Mouse (Mus musculus): ENCODE measurements around the gene Pde10a.

The Pde10a gene

GRCm38 (mm10) chr17:8903555-8904283 is 378.5 kb downstream of the Pde10a start:
- H3K4me1 ChIP-seq (replicated peaks; ENCODE audit: low read depth, low read length) = peaks cover 8% of the 10 kb centered on the region; the same call in 1 of the 2 replicates
- no peaks in the 10 kb centered on the region for H3K27me3 ChIP-seq (ENCODE audit: insufficient read depth, low read length)
- H3K9me3 ChIP-seq (ENCODE audit: low read length) = no peaks in the 10 kb centered on the region
- no peak overlapping the region for H3K4me3 ChIP-seq (replicated peaks; ENCODE audit: low read length)
- H3K36me3 ChIP-seq (ENCODE audit: insufficient read depth, low read length) = no peaks in the 10 kb centered on the region
- TF ChIP-seq POU5F1 (IDR thresholded peaks at IDR 0.05; ENCODE audit: borderline replicate concordance, low read length) (no peak), CTCF (conservative IDR thresholded peaks at IDR 0.05; ENCODE audit: low read length) (no peak), NANOG (IDR thresholded peaks at IDR 0.05; ENCODE audit: borderline replicate concordance, low read length) (no peak)

DNA sequence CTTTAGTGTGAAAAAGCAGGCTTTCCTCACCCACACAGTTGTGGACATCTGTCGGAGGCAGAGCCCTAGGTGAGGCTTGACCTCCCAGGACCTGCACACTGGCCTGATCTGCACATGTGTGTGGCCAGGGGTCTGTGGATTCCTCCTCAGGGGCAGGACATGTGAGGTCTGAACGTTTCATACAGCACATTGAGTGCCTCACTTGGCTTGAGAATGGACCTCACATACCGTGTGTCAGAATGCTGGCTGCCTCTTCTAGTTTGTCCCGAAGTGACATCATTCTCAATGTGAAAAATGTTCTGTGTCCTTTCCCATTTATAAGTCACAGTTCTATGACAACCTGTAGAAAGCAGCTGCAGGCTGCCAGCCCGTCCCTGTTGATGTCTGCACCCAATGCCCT is 385.4 kb downstream of the Pde10a start:
- H3K4me1 ChIP-seq (replicated peaks; ENCODE audit: low read depth, low read length) = peaks cover 14% of the 10 kb centered on the region; the same call in 1 of the 2 replicates
- TF ChIP-seq CTCF (conservative IDR thresholded peaks at IDR 0.05; ENCODE audit: low read length) (no peak), POU5F1 (IDR thresholded peaks at IDR 0.05; ENCODE audit: borderline replicate concordance, low read length) (no peak), NANOG (IDR thresholded peaks at IDR 0.05; ENCODE audit: borderline replicate concordance, low read length) (no peak)
- no peaks in the 10 kb centered on the region for H3K27me3 ChIP-seq (ENCODE audit: insufficient read depth, low read length)

DNA sequence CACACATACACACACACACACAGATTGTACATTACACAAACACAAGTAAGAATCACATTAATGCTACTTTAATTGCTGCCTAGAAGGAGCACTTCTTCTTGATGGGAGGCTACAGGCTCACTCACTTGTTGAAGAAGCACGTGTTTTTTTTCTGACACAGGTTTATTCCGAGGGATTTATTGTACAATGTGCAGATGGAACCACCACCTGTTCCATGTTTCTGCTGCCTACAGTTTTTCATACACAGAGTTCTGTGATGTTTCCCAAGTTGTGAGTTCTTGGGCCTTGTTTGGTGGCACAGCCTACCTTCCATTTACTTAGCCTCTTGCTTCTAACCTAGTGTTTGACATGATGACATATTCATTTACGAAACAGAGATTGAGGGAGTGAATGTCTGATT is 387.8 kb downstream of the Pde10a start:
- H3K4me1 ChIP-seq (replicated peaks; ENCODE audit: low read depth, low read length) = peaks cover 6% of the 10 kb centered on the region; the same call in 1 of the 2 replicates
- H3K36me3 ChIP-seq (ENCODE audit: insufficient read depth, low read length) = no peaks in the 10 kb centered on the region
- H3K9me3 ChIP-seq (ENCODE audit: low read length) = no peaks in the 10 kb centered on the region
- TF ChIP-seq NANOG (IDR thresholded peaks at IDR 0.05; ENCODE audit: borderline replicate concordance, low read length) (no peak), CTCF (conservative IDR thresholded peaks at IDR 0.05; ENCODE audit: low read length) (no peak), POU5F1 (IDR thresholded peaks at IDR 0.05; ENCODE audit: borderline replicate concordance, low read length) (no peak)
- no peak overlapping the region for H3K4me3 ChIP-seq (replicated peaks; ENCODE audit: low read length)
- H3K27me3 ChIP-seq (ENCODE audit: insufficient read depth, low read length) = no peaks in the 10 kb centered on the region; the same call in 1 of the 2 replicates

More for the DNA sequence above, 385.4 kb downstream of the Pde10a start:
- no peaks in the 10 kb centered on the region for H3K36me3 ChIP-seq (ENCODE audit: insufficient read depth, low read length)
- H3K9me3 ChIP-seq (ENCODE audit: low read length) = no peaks in the 10 kb centered on the region
- no peak overlapping the region for H3K4me3 ChIP-seq (replicated peaks; ENCODE audit: low read length)

- no peaks in the 10 kb centered on the region for H3K9me3 ChIP-seq (ENCODE audit: low read length)
- no peaks in the 10 kb centered on the region for H3K4me1 ChIP-seq (replicated peaks; ENCODE audit: low read depth, low read length)
- H3K4me3 ChIP-seq (replicated peaks; ENCODE audit: low read length) = no peak overlapping the region
- H3K36me3 ChIP-seq (ENCODE audit: insufficient read depth, low read length) = no peaks in the 10 kb centered on the region
- TF ChIP-seq CTCF (conservative IDR thresholded peaks at IDR 0.05; ENCODE audit: low read length) (no peak), POU5F1 (IDR thresholded peaks at IDR 0.05; ENCODE audit: borderline replicate concordance, low read length) (no peak), NANOG (IDR thresholded peaks at IDR 0.05; ENCODE audit: borderline replicate concordance, low read length) (no peak)
- H3K27me3 ChIP-seq (ENCODE audit: insufficient read depth, low read length) = peaks cover 4% of the 10 kb centered on the region; the same call in 1 of the 2 replicates
Observed at GRCm38 (mm10) chr17:8915693-8916092, 390.5 kb downstream of the Pde10a start.

DNA sequence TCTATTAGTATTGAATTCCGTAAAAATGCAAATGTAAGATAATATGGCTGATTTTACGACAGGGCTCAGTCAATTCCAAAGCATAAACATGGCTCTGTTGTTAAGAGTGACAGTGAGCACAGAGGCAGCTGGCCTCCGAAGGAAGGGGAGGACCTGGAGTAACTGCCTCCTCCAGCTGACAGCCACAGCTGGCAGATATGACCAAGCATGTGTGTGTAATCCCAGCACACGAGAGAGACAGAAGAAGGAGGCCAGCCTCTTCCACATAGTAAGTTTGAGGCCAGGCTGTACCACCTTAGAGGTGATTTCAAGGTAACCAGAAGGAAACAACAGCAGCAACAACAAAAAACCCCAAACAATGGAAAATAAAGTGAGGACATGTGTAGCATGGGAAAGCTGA is 397.9 kb downstream of the Pde10a start:
- no peaks in the 10 kb centered on the region for H3K36me3 ChIP-seq (ENCODE audit: insufficient read depth, low read length)
- no peaks in the 10 kb centered on the region for H3K4me1 ChIP-seq (replicated peaks; ENCODE audit: low read depth, low read length)
- H3K4me3 ChIP-seq (replicated peaks; ENCODE audit: low read length) = no peak overlapping the region
- H3K27me3 ChIP-seq (ENCODE audit: insufficient read depth, low read length) = peaks cover 10% of the 10 kb centered on the region
- TF ChIP-seq CTCF (conservative IDR thresholded peaks at IDR 0.05; ENCODE audit: low read length) (no peak), NANOG (IDR thresholded peaks at IDR 0.05; ENCODE audit: borderline replicate concordance, low read length) (no peak), POU5F1 (IDR thresholded peaks at IDR 0.05; ENCODE audit: borderline replicate concordance, low read length) (no peak)
- no peaks in the 10 kb centered on the region for H3K9me3 ChIP-seq (ENCODE audit: low read length)

DNA sequence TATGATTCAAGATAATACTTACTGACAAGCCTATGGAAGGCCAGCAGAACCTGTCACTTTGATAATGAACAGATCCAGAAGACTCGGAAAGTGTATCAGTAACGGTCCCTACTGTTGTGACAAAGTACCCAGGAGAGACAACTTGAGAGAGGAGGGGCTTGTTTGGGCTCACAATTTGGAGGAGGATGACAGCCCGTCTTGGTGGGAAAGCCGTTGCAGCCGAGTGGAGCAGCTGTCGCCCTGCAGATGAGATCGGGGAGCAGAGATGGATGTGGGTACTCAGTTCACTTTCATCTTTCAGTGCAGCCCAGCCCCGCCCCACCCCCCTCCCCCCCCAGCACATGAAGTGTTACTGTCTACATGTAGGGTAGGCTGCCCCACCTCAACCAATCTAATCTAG is 398.6 kb downstream of the Pde10a start:
- peaks cover 10% of the 10 kb centered on the region for H3K27me3 ChIP-seq (ENCODE audit: insufficient read depth, low read length)
- peaks cover 3% of the 10 kb centered on the region for H3K4me1 ChIP-seq (replicated peaks; ENCODE audit: low read depth, low read length)
- H3K4me3 ChIP-seq (replicated peaks; ENCODE audit: low read length) = no peak overlapping the region

DNA sequence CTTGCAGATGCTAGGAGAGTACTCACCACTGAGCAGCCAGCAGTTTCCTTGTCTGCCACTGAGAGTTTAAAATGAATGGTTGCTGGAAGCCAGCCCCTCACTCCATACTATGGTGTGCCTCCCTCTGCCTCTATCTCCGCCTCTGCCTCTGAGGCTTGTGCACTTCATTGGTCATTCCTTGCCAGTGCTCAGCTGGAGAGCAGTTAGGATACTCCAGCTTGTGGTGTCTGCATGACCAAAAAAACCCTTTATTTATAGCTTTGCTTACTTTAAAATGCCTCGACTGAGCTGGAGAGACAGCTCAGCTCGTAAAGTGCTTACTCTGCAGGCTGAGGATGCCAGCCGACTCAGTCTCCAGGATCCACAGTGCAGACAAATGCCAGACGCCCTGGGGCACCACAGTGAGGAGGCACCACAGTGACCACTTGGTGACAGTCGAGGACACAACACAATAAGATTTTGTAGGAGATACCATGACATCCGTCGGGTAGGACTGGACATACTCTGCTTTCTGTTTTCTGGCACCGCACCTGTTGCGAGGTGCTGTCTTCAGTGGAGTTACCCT is 400.7 kb downstream of the Pde10a start:
- no peak overlapping the region for H3K4me3 ChIP-seq (replicated peaks; ENCODE audit: low read length)
- no peak for TF ChIP-seq NANOG (IDR thresholded peaks at IDR 0.05; ENCODE audit: borderline replicate concordance, low read length)
- TF ChIP-seq POU5F1 (IDR thresholded peaks at IDR 0.05; ENCODE audit: borderline replicate concordance, low read length) = no peak
- TF ChIP-seq CTCF (conservative IDR thresholded peaks at IDR 0.05; ENCODE audit: low read length) = no peak

More for the DNA sequence above, 398.6 kb downstream of the Pde10a start:
- H3K36me3 ChIP-seq (ENCODE audit: insufficient read depth, low read length) = no peaks in the 10 kb centered on the region
- TF ChIP-seq NANOG (IDR thresholded peaks at IDR 0.05; ENCODE audit: borderline replicate concordance, low read length) (no peak), CTCF (conservative IDR thresholded peaks at IDR 0.05; ENCODE audit: low read length) (no peak), POU5F1 (IDR thresholded peaks at IDR 0.05; ENCODE audit: borderline replicate concordance, low read length) (no peak)
- H3K9me3 ChIP-seq (ENCODE audit: low read length) = no peaks in the 10 kb centered on the region

GRCm38 (mm10) chr17:8928560-8928959 is 403.4 kb downstream of the Pde10a start:
- Histone ChIP-seq H3K4me1 (replicated peaks; ENCODE audit: low read depth, low read length) (peaks cover 30% of the 10 kb centered on the region), H3K36me3 (ENCODE audit: insufficient read depth, low read length) (no peaks in the 10 kb centered on the region), H3K4me3 (replicated peaks; ENCODE audit: low read length) (no peak overlapping the region), H3K27me3 (ENCODE audit: insufficient read depth, low read length) (peaks cover 9% of the 10 kb centered on the region), H3K9me3 (ENCODE audit: low read length) (no peaks in the 10 kb centered on the region)
- TF ChIP-seq POU5F1 (IDR thresholded peaks at IDR 0.05; ENCODE audit: borderline replicate concordance, low read length) = no peak
- TF ChIP-seq CTCF (conservative IDR thresholded peaks at IDR 0.05; ENCODE audit: low read length) = no peak
- TF ChIP-seq NANOG (IDR thresholded peaks at IDR 0.05; ENCODE audit: borderline replicate concordance, low read length) = no peak

More for the DNA sequence above, 400.7 kb downstream of the Pde10a start:
- Histone ChIP-seq H3K9me3 (ENCODE audit: low read length) (no peaks in the 10 kb centered on the region), H3K27me3 (ENCODE audit: insufficient read depth, low read length) (peaks cover 4% of the 10 kb centered on the region), H3K4me1 (replicated peaks; ENCODE audit: low read depth, low read length) (peaks cover 23% of the 10 kb centered on the region), H3K36me3 (ENCODE audit: insufficient read depth, low read length) (no peaks in the 10 kb centered on the region)
